Mouse (Mus musculus): ENCODE measurements at regions not wholly inside any gene's neighbourhood (a gene's known extent, or its start where the extent isn't known, plus 50 kb on each side); places are given as distances from the start of the nearest gene placed in this dataset.

GRCm38 (mm10) chr1:143918146-143918774, 85.7 kb downstream of the Rgs2 start:
- TF ChIP-seq POLR2A (IDR thresholded peaks at IDR 0.05; ENCODE audit: borderline replicate concordance, control insufficient read depth, low read depth, low read length) (no peak), CTCF (IDR thresholded peaks at IDR 0.05; ENCODE audit: control insufficient read depth, insufficient read depth, low read length) (no peak)
- WGBS: 33% methylated on average over 9 of the region's 9 CpGs
- Histone ChIP-seq H3K4me1 (ENCODE audit: control insufficient read depth, insufficient read depth, low read length) (peaks cover 5% of the 10 kb centered on the region), H3K27ac (ENCODE audit: control insufficient read depth, insufficient read depth, low read depth, low read length, poor library complexity) (peak overlapping the region; percentile 83), H3K4me3 (replicated peaks; ENCODE audit: control insufficient read depth, low read depth, low read length) (no peak overlapping the region)

GRCm38 (mm10) chr1:143917623-143918022, 86.3 kb downstream of the Rgs2 start:
- WGBS: 5% methylated on average over 5 of the region's 5 CpGs
- Histone ChIP-seq H3K27ac (ENCODE audit: control insufficient read depth, insufficient read depth, low read depth, low read length, poor library complexity) (peak overlapping the region; percentile 97), H3K4me3 (replicated peaks; ENCODE audit: control insufficient read depth, low read depth, low read length) (no peak overlapping the region), H3K4me1 (ENCODE audit: control insufficient read depth, insufficient read depth, low read length) (peaks cover 5% of the 10 kb centered on the region)
- TF ChIP-seq POLR2A (IDR thresholded peaks at IDR 0.05; ENCODE audit: borderline replicate concordance, control insufficient read depth, low read depth, low read length) (no peak), CTCF (IDR thresholded peaks at IDR 0.05; ENCODE audit: control insufficient read depth, insufficient read depth, low read length) (no peak)

DNA sequence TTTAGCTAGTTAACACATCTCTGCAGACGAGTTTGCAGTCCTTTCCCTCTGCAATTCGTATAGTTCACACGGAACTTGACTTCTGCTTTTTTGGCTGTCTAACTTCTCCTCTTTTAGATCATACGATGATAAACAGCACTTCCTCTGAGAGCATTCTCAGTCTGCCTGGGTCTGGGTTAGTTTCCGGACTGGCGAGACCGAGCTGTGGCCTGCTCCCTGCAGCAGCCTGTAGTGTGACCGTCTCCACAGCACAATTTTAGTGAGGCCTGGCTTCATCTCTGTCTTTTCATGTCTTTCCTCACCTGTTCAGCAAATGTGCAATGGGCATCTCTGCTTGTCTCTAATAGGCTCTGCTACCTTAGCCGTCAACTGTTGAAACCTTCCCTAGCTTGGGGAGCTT, 87.4 kb downstream of the Rgs2 start:
- H3K27ac ChIP-seq (ENCODE audit: control insufficient read depth, insufficient read depth, low read depth, low read length, poor library complexity): peak overlapping the region; percentile 97
- TF ChIP-seq CTCF (IDR thresholded peaks at IDR 0.05; ENCODE audit: control insufficient read depth, insufficient read depth, low read length) (no peak), POLR2A (IDR thresholded peaks at IDR 0.05; ENCODE audit: borderline replicate concordance, control insufficient read depth, low read depth, low read length) (peak; percentile 79; the same call in 1 of the 2 replicates)
- H3K4me1 ChIP-seq (ENCODE audit: control insufficient read depth, insufficient read depth, low read length): peaks cover 5% of the 10 kb centered on the region
- WGBS: under 1% methylated on average over 9 of the region's 9 CpGs
- H3K4me3 ChIP-seq (replicated peaks; ENCODE audit: control insufficient read depth, low read depth, low read length): peak overlapping the region; percentile 30

DNA sequence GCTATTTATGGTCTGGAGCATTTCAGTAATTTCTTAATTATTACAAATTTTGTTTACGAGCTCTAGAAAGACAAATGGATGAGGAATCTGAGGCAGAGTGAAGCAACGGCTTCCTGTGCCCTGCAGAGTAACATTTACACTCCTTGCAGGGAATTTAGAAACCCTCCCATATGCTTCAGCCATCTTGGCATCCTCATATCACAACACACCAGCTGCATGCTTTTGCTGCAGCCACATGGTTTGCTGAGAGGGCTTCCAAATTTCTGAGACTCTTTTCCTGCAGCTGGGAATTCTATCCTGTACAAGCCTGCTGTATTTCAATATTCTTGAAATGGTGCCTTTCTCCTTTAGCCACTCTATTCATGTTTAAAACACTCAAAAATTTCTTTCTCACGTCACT, 91.4 kb downstream of the Rgs2 start:
- Histone ChIP-seq H3K4me1 (ENCODE audit: control insufficient read depth, insufficient read depth, low read length) (peaks cover 2% of the 10 kb centered on the region), H3K4me3 (replicated peaks; ENCODE audit: control insufficient read depth, low read depth, low read length) (no peak overlapping the region), H3K27ac (ENCODE audit: control insufficient read depth, insufficient read depth, low read depth, low read length, poor library complexity) (no peak overlapping the region)
- no peak for TF ChIP-seq POLR2A (IDR thresholded peaks at IDR 0.05; ENCODE audit: borderline replicate concordance, control insufficient read depth, low read depth, low read length)
- TF ChIP-seq CTCF (IDR thresholded peaks at IDR 0.05; ENCODE audit: control insufficient read depth, insufficient read depth, low read length): no peak
- WGBS: 57% methylated on average over 3 of the region's 3 CpGs

- Histone ChIP-seq H3K4me3 (replicated peaks; ENCODE audit: control insufficient read depth, low read depth, low read length) (no peak overlapping the region), H3K27ac (ENCODE audit: control insufficient read depth, insufficient read depth, low read depth, low read length, poor library complexity) (no peak overlapping the region), H3K4me1 (ENCODE audit: control insufficient read depth, insufficient read depth, low read length) (no peaks in the 10 kb centered on the region; the same call in 1 of the 2 replicates)
- TF ChIP-seq CTCF (IDR thresholded peaks at IDR 0.05; ENCODE audit: control insufficient read depth, insufficient read depth, low read length) (no peak), POLR2A (IDR thresholded peaks at IDR 0.05; ENCODE audit: borderline replicate concordance, control insufficient read depth, low read depth, low read length) (no peak)
- 73% methylated on average over 3 of the region's 3 CpGs for WGBS
Observed at GRCm38 (mm10) chr1:143911230-143911629, 92.7 kb downstream of the Rgs2 start.

GRCm38 (mm10) chr1:143910530-143910929, 93.4 kb downstream of the Rgs2 start:
- Histone ChIP-seq H3K4me1 (ENCODE audit: control insufficient read depth, insufficient read depth, low read length) (no peaks in the 10 kb centered on the region; the same call in 1 of the 2 replicates), H3K4me3 (replicated peaks; ENCODE audit: control insufficient read depth, low read depth, low read length) (no peak overlapping the region), H3K27ac (ENCODE audit: control insufficient read depth, insufficient read depth, low read depth, low read length, poor library complexity) (no peak overlapping the region)
- no peak for TF ChIP-seq POLR2A (IDR thresholded peaks at IDR 0.05; ENCODE audit: borderline replicate concordance, control insufficient read depth, low read depth, low read length)
- no peak for TF ChIP-seq CTCF (IDR thresholded peaks at IDR 0.05; ENCODE audit: control insufficient read depth, insufficient read depth, low read length)

- WGBS: 48% methylated on average over 6 of the region's 6 CpGs
- no peak overlapping the region for H3K27ac ChIP-seq (ENCODE audit: control insufficient read depth, insufficient read depth, low read depth, low read length, poor library complexity)
- no peaks in the 10 kb centered on the region; the same call in 1 of the 2 replicates for H3K4me1 ChIP-seq (ENCODE audit: control insufficient read depth, insufficient read depth, low read length)
- TF ChIP-seq POLR2A (IDR thresholded peaks at IDR 0.05; ENCODE audit: borderline replicate concordance, control insufficient read depth, low read depth, low read length) (no peak), CTCF (IDR thresholded peaks at IDR 0.05; ENCODE audit: control insufficient read depth, insufficient read depth, low read length) (no peak)
- no peak overlapping the region for H3K4me3 ChIP-seq (replicated peaks; ENCODE audit: control insufficient read depth, low read depth, low read length)
Observed at GRCm38 (mm10) chr1:143907312-143907711, 96.6 kb downstream of the Rgs2 start.

- no peak for TF ChIP-seq POLR2A (IDR thresholded peaks at IDR 0.05; ENCODE audit: borderline replicate concordance, control insufficient read depth, low read depth, low read length)
- no peak overlapping the region for H3K4me3 ChIP-seq (replicated peaks; ENCODE audit: control insufficient read depth, low read depth, low read length)
- H3K4me1 ChIP-seq (ENCODE audit: control insufficient read depth, insufficient read depth, low read length): no peaks in the 10 kb centered on the region
- no peak overlapping the region for H3K27ac ChIP-seq (ENCODE audit: control insufficient read depth, insufficient read depth, low read depth, low read length, poor library complexity)
Observed at GRCm38 (mm10) chr1:143906881-143907280, 97.1 kb downstream of the Rgs2 start.

- Histone ChIP-seq H3K4me3 (replicated peaks; ENCODE audit: control insufficient read depth, low read depth, low read length) (no peak overlapping the region), H3K4me1 (ENCODE audit: control insufficient read depth, insufficient read depth, low read length) (no peaks in the 10 kb centered on the region; the same call in 1 of the 2 replicates), H3K27ac (ENCODE audit: control insufficient read depth, insufficient read depth, low read depth, low read length, poor library complexity) (no peak overlapping the region)
- WGBS: 82% methylated on average over 3 of the region's 3 CpGs
- no peak for TF ChIP-seq POLR2A (IDR thresholded peaks at IDR 0.05; ENCODE audit: borderline replicate concordance, control insufficient read depth, low read depth, low read length)
- no peak for TF ChIP-seq CTCF (IDR thresholded peaks at IDR 0.05; ENCODE audit: control insufficient read depth, insufficient read depth, low read length)
Observed at GRCm38 (mm10) chr1:143903985-143904384, 100.0 kb downstream of the Rgs2 start.

Data from bone marrow, adult 2 months (tissue).